Mouse (Mus musculus) heart, adult 2 months (tissue): Measurements from ENCODE around the gene Npdc1. TPM values are rescaled to one million over a fixed set of nuclear protein-coding genes. Genes with fewer than 3 reads are reported as not detected.

Source experiments
- DNase-seq, 2 experiments: peaks; one replicate each; pipeline ENCODE4 v3.0.0; 2021
- H3K27ac ChIP-seq: fragments of 200-600 bp; 2 replicates; pipeline ENCODE4 v1.8.1; 2022
- H3K27me3 ChIP-seq: fragments of 200-500 bp; 2 replicates; pipeline ENCODE4 v1.6.1; 2012; ENCODE audit warnings: mild to moderate bottlenecking, low read length, inconsistent platforms, mixed read lengths; ENCODE audit not compliant: control insufficient read depth, insufficient read depth
- H3K36me3 ChIP-seq: fragments of 200-500 bp; 2 replicates; pipeline ENCODE4 v1.6.1; 2012; ENCODE audit warnings: low read length, inconsistent platforms; ENCODE audit not compliant: control insufficient read depth, insufficient read depth
- H3K4me1 ChIP-seq: fragments of 200-500 bp; 2 replicates; pipeline ENCODE4 v1.6.1; 2011; ENCODE audit warnings: low read length; ENCODE audit not compliant: control insufficient read depth, insufficient read depth
- H3K4me3 ChIP-seq: fragments of 200-600 bp; 2 replicates; pipeline ENCODE4 v1.8.1; 2022
- H3K79me2 ChIP-seq: fragments of 200-500 bp; replicated peaks from 2 replicates; pipeline ENCODE4 v1.6.1; 2012; ENCODE audit warnings: mild to moderate bottlenecking, inconsistent platforms, low read length, moderate library complexity, mixed read lengths; ENCODE audit not compliant: control insufficient read depth, insufficient read depth
- H3K9ac ChIP-seq: fragments of 200-500 bp; 2 replicates; pipeline ENCODE4 v1.6.1; 2012; ENCODE audit warnings: low read depth, mild to moderate bottlenecking, control low read depth, inconsistent platforms, low read length, mixed read lengths
- CTCF ChIP-seq: fragments of 200-600 bp; IDR thresholded peaks from 2 replicates; pipeline ENCODE4 v1.8.1; 2022; ENCODE audit warnings: antibody characterized with exemption, mild to moderate bottlenecking, moderate library complexity
- EP300 ChIP-seq: fragments of 200-500 bp; IDR thresholded peaks from 2 replicates; pipeline ENCODE4 v1.6.1; 2011; ENCODE audit warnings: low read depth, low read length, control low read depth; ENCODE audit not compliant: insufficient read depth
- POLR2A ChIP-seq: fragments of 200-500 bp; IDR thresholded peaks from 2 replicates; pipeline ENCODE4 v1.6.1; 2011; ENCODE audit warnings: mild to moderate bottlenecking, low read depth, low read length, control low read depth; ENCODE audit not compliant: insufficient read depth
- WGBS: fragments of 180-500 bp; shearing (Covaris S2); methylation state at CpG from one replicate; pipeline ENCODE4 v1.1.7; 2018; 5-methylcytosine and 5-hydroxymethylcytosine counted together
- intact Hi-C: fragments of 180-260 bp; cut with DNase I; formaldehyde crosslinking; loops from one replicate; pipeline ENCODE4 v1.15.1; 2025
- polyA plus RNA-seq: library from polyadenylated mRNA; depleted of rRNA; stranded (reverse); fragments of >200 nt; gene quantifications from 2 replicates; pipeline ENCODE4 v1.2.3, GENCODE M21; 2012
- total RNA-seq, 2 experiments: library from RNA; stranded (reverse); gene quantifications; 2 replicates each; pipeline ENCODE4 v1.2.3; 2021

Npdc1 gene
- total and polyA plus RNA-seq, 3 experiments = 21.3 to 47.8 (median 30.4) TPM

DNA sequence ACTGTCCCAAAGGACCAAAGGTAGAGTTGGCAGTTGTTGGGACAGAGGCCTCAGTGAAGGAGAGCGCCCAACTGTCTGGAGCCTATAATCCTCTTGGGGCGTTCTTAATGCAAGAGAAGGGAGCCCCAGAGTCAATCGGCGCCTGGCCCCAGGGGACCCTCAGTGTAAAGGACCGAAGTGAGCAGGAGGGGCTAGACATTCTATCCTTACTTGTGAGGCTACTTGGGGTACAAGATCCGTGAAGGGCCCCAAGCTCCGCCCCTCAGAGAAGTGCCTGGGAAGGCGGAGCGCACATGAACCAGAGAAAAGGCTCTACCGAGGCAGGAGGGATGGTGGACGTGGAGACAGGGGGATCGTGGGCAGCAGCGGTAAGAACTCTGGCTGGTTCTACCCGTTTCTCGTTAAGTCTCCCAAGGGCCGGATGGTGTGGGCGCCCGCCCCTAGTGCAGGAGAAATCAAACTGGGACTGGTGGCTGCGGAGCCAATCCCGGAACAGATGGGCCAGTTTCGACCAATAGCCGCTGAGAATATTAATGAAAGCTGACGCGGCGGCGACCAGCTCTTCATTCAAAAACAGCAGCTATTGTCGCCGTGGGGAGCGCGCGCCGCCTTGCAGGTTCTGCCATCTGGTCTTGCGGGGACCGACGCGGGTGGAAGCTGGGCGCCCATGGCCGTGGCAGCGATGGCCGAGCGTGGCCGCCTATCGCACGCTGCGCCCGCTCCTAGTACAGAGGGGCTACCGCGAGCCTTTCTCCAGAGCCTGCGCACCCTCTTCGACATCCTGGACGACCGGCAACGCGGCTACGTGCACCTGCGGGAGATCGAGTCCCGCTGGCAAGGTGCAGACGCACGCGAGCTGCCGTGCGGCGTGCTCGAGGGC lies 27.1 kb upstream of the Npdc1 start, which contains the start of gene Sapcd2:
TSS of gene Sapcd2 (plus strand) at position 558 of the 880 bp plus-strand sequence.
- Histone ChIP-seq H3K9ac (peak within 1 kb of the TSS; percentile 57), H3K36me3 (no peaks in the 10 kb centered on the region), H3K27me3 (peaks cover 1% of the 10 kb centered on the region; the same call in 1 of the 2 replicates), H3K4me1 (no peaks in the 10 kb centered on the region), H3K27ac (0 out of 2 replicates have a peak within 1 kb of the TSS, but pooled peaks have one; percentile 3), H3K79me2 (no peaks in the 10 kb centered on the region), H3K4me3 (peak within 1 kb of the TSS; percentile 55)
- peak; percentile 83 to 89 for DNase-seq
- WGBS = 2% methylated on average over 65 of the region's 65 CpGs
- TF ChIP-seq CTCF = peak; percentile 6; the same call in 1 of the 2 replicates
- no peak for TF ChIP-seq EP300
- intact Hi-C loops = no loop called here

DNA sequence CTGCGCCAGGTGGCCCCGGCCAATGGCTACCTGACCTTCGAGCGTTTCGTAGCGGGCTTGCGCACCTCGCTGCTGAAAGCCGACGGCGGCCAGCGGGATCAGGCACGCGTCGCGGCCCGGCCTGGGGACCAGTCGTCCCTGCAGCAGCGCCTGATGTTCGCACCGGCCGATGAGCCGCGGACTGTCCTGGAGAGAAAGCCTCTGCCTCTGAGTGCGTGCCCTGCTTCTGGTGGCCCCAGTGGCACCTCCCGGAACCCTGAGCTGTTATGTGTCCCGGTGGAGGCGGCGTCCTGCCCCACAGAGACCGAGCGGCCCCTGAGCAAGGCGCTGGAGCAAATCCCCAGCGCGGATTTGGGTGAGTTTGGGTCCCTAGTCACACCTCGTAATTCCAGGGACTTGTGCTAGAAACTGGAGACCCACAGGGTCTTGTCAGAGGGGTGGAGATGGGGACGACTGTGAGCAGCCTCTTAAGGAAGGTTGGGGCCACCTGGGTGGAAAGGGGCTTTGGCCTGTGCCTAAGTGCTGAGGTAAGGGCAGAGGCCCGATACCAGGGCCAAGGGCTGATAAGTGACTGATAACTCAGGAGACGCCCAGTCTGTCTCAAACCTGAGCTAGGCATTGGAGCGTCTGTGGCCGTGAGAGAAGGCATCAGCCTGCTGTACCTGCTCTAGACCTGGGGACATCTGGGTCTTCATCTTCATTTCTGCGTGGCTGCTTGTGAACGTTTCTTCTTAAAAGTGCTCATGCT lies 26.3 kb upstream of the Npdc1 start:
- peak overlapping the region; percentile 57 for H3K9ac ChIP-seq
- no peak overlapping the region for H3K27ac ChIP-seq
- no peak for DNase-seq
- no peaks in the 10 kb centered on the region for H3K79me2 ChIP-seq
- H3K4me3 ChIP-seq = peak overlapping the region; percentile 55
- H3K27me3 ChIP-seq = peaks cover 1% of the 10 kb centered on the region; the same call in 1 of the 2 replicates
- no peaks in the 10 kb centered on the region for H3K36me3 ChIP-seq
- no peaks in the 10 kb centered on the region for H3K4me1 ChIP-seq
- intact Hi-C loops = no loop called here
- 3% methylated on average over 42 of the region's 42 CpGs for WGBS
- TF ChIP-seq CTCF (no peak), EP300 (no peak), POLR2A (no peak)

DNA sequence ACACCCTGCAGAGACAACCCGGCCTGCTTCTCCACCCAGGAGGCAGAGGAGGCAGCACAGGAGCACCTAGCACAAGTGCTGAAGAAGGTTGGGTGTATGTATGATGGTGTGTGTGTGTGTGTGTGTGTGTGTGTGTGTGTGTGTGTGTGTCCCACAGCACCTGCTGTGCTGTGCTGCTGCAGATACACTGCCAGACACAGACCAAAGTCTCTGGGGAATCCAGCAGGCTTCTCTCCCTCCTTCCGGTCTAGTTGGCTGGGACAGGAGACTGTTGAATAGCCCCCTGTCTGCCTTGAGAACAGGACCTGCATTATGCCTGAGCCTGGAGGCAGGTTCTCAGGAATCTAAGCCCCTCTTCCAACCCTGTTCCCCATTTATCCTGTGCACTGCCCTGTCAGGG lies 25.7 kb upstream of the Npdc1 start:
- no peak for DNase-seq
- no peaks in the 10 kb centered on the region for H3K36me3 ChIP-seq
- WGBS = 52% methylated on average over 2 of the region's 2 CpGs
- no peaks in the 10 kb centered on the region for H3K4me1 ChIP-seq
- peaks cover 1% of the 10 kb centered on the region; the same call in 1 of the 2 replicates for H3K27me3 ChIP-seq
- H3K27ac ChIP-seq = no peak overlapping the region
- no peak overlapping the region for H3K9ac ChIP-seq
- no peak overlapping the region for H3K4me3 ChIP-seq
- TF ChIP-seq CTCF (no peak), POLR2A (no peak), EP300 (no peak)
- intact Hi-C loops = no loop called here
- no peaks in the 10 kb centered on the region for H3K79me2 ChIP-seq

DNA sequence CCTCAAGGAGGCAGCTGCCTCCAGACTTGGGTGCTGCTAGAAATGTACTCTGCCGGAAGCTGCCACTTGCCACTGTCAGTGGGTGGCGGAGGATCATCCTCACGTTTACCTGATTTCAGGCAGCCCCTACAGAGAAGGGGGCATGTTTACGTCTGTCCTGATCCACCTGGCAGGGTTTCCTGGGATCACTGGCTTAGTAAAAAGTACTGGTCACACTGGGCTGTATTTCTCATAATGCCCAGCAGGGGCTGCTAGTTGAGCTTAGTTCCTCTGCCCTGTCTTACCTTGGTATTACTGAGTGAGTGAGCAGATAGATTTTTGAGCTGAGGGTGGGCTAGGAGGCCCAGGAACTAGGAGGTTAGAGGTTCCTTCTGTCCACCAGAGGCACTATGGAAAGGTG lies 22.6 kb upstream of the Npdc1 start:
- H3K27me3 ChIP-seq = peaks cover 1% of the 10 kb centered on the region; the same call in 1 of the 2 replicates
- TF ChIP-seq CTCF (peak; percentile 90), EP300 (0 out of 2 replicates have a peak, but pooled peaks have one; percentile 11), POLR2A (no peak)
- no peak overlapping the region for H3K27ac ChIP-seq
- intact Hi-C loops = loop anchor here (1.0 to 5.0 kb wide), 3 partner anchors 36 to 107 kb away; no protein-coding TSS in a partner anchor
- no peak overlapping the region for H3K4me3 ChIP-seq
- H3K36me3 ChIP-seq = no peaks in the 10 kb centered on the region
- no peaks in the 10 kb centered on the region for H3K4me1 ChIP-seq
- WGBS = 61% methylated on average over 4 of the region's 4 CpGs
- DNase-seq = peak; percentile 63 to 66
- H3K79me2 ChIP-seq = no peaks in the 10 kb centered on the region
- H3K9ac ChIP-seq = no peak overlapping the region

DNA sequence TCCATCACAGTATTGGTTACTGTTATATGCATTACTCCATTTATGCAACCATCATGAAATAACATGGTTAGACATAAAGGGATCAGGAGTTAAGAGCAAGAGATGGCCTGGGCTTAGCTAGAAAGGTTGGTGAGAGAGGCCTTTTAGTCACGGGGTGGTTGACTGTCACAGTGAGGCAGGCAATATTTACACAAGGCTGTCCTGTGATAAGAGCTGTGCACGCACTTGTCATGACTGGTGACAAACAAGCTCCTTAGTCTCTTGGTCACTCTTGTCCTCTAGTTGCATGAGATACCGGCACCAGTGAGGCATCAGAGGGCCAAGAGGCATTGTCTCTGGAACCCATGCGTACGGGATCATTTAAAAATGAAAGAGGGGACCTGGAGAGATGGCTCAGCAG lies 14.7 kb upstream of the Npdc1 start:
- Histone ChIP-seq H3K4me1 (no peaks in the 10 kb centered on the region), H3K4me3 (no peak overlapping the region), H3K9ac (no peak overlapping the region), H3K36me3 (no peaks in the 10 kb centered on the region), H3K27me3 (no peaks in the 10 kb centered on the region), H3K27ac (no peak overlapping the region), H3K79me2 (no peaks in the 10 kb centered on the region)
- WGBS = 57% methylated on average over 5 of the region's 5 CpGs
- intact Hi-C loops = no loop called here
- TF ChIP-seq EP300 = no peak
- TF ChIP-seq CTCF = no peak
- no peak for TF ChIP-seq POLR2A
- no peak for DNase-seq
